Mouse (Mus musculus) MEL (cell line): ENCODE data around the gene Dusp16.

Source experiments
- CTCF ChIP-seq, 3 experiments: IDR thresholded peaks in 2 of 3; conservative IDR thresholded peaks in 1 of 3; 2 replicates each; pipeline ENCODE4 v1.5.1; 2011 to 2012; ENCODE audit warnings: low read length in 3 of 3, low read depth in 2 of 3, mild to moderate bottlenecking in 2 of 3, improper control_type of control experiment in 1 of 3, inconsistent platforms in 1 of 3, mixed read lengths in 1 of 3, moderate library complexity in 1 of 3; ENCODE audit not compliant: control insufficient read depth in 1 of 3, insufficient read depth in 1 of 3, poor library complexity in 1 of 3, severe bottlenecking in 1 of 3
- EP300 ChIP-seq, 2 experiments: IDR thresholded peaks; 2 replicates each; pipeline ENCODE4 v1.6.1; 2011; ENCODE audit warnings: improper control_type of control experiment in 2 of 2, low read length in 2 of 2, low read depth in 1 of 2, mild to moderate bottlenecking in 1 of 2
- HCFC1 ChIP-seq: IDR thresholded peaks from 2 replicates; pipeline ENCODE4 v1.6.1; 2012; ENCODE audit warnings: low read depth, mild to moderate bottlenecking, inconsistent platforms, low read length, improper control_type of control experiment, moderate library complexity
- KAT2A ChIP-seq: conservative IDR thresholded peaks from 2 replicates; pipeline ENCODE4 v1.6.1; 2012; ENCODE audit warnings: low read depth, low read length, improper control_type of control experiment, inconsistent platforms
- MEF2A ChIP-seq: IDR thresholded peaks from 2 replicates; pipeline ENCODE4 v1.6.1; 2014; ENCODE audit warnings: low read depth, mild to moderate bottlenecking, inconsistent platforms, low read length, improper control_type of control experiment; ENCODE audit not compliant: poor library complexity, insufficient replicate concordance, severe bottlenecking; ENCODE audit errors: extremely low read depth
- MYC ChIP-seq: IDR thresholded peaks from 2 replicates; pipeline ENCODE4 v1.6.1; 2011; ENCODE audit warnings: low read depth, mild to moderate bottlenecking, low read length, improper control_type of control experiment, moderate library complexity
- NRF1 ChIP-seq: IDR thresholded peaks from 2 replicates; pipeline ENCODE4 v1.6.1; 2014; ENCODE audit warnings: low read depth, mild to moderate bottlenecking, inconsistent platforms, low read length, improper control_type of control experiment, moderate library complexity; ENCODE audit not compliant: poor library complexity, insufficient read depth, severe bottlenecking
- POLR2A ChIP-seq, 2 experiments: IDR thresholded peaks; 2 replicates each; pipeline ENCODE4 v1.6.1; 2011 to 2012; ENCODE audit warnings: low read length in 2 of 2, mild to moderate bottlenecking in 2 of 2, control low read depth in 1 of 2, improper control_type of control experiment in 1 of 2, low read depth in 1 of 2, moderate library complexity in 1 of 2; ENCODE audit not compliant: control insufficient read depth in 1 of 2, insufficient read depth in 1 of 2, poor library complexity in 1 of 2
- SMC3 ChIP-seq: IDR thresholded peaks from 2 replicates; pipeline ENCODE4 v1.6.1; 2011; ENCODE audit warnings: low read depth, low read length, improper control_type of control experiment
- UBTF ChIP-seq: IDR thresholded peaks from 2 replicates; pipeline ENCODE4 v1.6.1; 2012; ENCODE audit warnings: low read depth, mild to moderate bottlenecking, inconsistent platforms, low read length, improper control_type of control experiment, moderate library complexity, borderline replicate concordance; ENCODE audit not compliant: insufficient read depth
- USF2 ChIP-seq, 2 experiments: IDR thresholded peaks; 2 replicates each; pipeline ENCODE4 v1.6.1; 2011 to 2012; ENCODE audit warnings: improper control_type of control experiment in 2 of 2, low read length in 2 of 2, borderline replicate concordance in 1 of 2, inconsistent platforms in 1 of 2, low read depth in 1 of 2, mild to moderate bottlenecking in 1 of 2; ENCODE audit not compliant: insufficient read depth in 1 of 2
- ZMIZ1 ChIP-seq: IDR thresholded peaks from 2 replicates; pipeline ENCODE4 v1.6.1; 2012; ENCODE audit warnings: low read depth, mild to moderate bottlenecking, inconsistent platforms, low read length, improper control_type of control experiment, moderate library complexity

DNA sequence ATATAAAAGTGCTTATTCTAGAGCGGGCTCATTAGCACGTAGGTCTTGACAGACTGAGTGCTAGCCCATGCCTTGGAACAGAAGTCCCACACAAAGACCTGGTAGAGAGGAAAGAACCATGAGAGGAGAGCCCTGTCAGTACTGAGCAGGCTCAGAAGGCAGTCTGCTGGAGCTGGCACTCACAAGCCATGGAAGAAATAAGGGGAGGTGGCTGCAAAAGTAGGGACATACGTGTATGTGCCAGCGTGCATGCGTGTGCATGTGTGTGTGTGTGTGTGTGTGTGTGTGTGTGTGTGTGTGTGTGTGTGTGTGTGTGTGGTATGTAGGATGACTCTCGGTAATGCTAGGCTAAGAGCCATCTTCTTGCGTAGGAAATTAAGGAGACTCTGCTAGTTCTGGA lies 69.1 kb downstream of the Dusp16 start:
- TF ChIP-seq MEF2A (no peak), CTCF (IDR thresholded peaks at IDR 0.05 in 2 of 3, conservative IDR thresholded peaks at IDR 0.05 in 1 of 3; ENCODE audit: control insufficient read depth in 1 of 3, insufficient read depth in 1 of 3, low read depth in 2 of 3, low read length in 3 of 3, poor library complexity in 1 of 3, severe bottlenecking in 1 of 3) (no peak), EP300 (IDR thresholded peaks at IDR 0.05; ENCODE audit: low read depth in 1 of 2, low read length in 2 of 2) (no peak), HCFC1 (no peak), MYC (no peak), SMC3 (no peak), NRF1 (no peak), POLR2A (IDR thresholded peaks at IDR 0.05; ENCODE audit: control insufficient read depth in 1 of 2, insufficient read depth in 1 of 2, low read depth in 1 of 2, low read length in 2 of 2, poor library complexity in 1 of 2) (no peak), KAT2A (no peak), ZMIZ1 (no peak), USF2 (IDR thresholded peaks at IDR 0.05; ENCODE audit: borderline replicate concordance in 1 of 2, insufficient read depth in 1 of 2, low read depth in 1 of 2, low read length in 2 of 2) (no peak), UBTF (no peak)
